Mouse (Mus musculus): ENCODE measurements around the gene Cdc42bpa. TPM values are rescaled to one million over a fixed set of nuclear protein-coding genes. Genes with fewer than 3 reads are reported as not detected.

Gene Cdc42bpa
- polyA plus RNA-seq, 1 experiment from 2014 or later, result 14.9 TPM

DNA sequence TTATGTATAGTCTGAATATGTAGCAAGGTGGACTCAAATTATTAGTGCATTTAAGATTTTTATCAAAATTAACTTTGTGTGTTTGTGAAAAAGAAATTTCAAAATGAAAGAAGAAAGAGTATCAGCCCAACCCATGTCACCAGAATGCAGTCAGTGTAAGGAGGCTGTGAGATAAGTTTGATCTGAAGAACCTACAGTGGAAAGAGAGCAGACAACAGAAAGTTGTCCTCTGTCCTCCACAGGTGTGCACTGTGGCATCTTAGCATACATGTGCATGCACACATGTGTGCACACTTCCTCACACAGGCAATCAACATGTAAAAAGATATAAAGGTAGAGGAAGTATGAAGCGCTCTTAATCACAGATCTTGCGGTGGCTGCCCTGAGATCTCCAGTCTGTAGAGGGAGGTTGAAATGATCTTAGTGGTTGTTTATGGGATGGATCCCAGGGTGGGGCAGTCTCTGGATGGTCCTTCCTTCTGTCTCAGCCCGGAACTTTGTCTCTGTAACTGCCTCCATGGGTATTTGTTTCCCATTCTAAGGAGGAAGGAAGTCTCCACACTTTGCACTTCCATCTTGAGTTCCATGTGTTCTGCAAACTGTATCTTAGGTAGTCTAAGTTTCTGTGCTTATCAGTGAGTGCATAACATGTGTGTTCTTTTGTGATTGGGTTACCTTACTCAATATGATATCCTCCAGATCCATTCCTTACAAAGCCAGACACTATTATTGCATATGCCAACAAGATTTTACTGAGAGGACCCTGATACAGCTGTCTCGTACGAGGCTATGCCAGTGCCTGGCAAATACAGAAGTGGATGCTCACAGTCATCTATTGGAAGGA, 71.7 kb downstream of the Cdc42bpa start:
- H3K9ac ChIP-seq, result no peak overlapping the region
- no peak for TF ChIP-seq CTCF (IDR thresholded peaks at IDR 0.05; ENCODE audit: low read depth)
- no peak overlapping the region for H3K27ac ChIP-seq (ENCODE audit: low read depth)
- ATAC-seq (ENCODE audit: insufficient read depth) (no peak), DNase-seq (no peak)
- H3K36me3 ChIP-seq (ENCODE audit: insufficient read depth), result no peaks in the 10 kb centered on the region
- no peaks in the 10 kb centered on the region for H3K4me1 ChIP-seq (ENCODE audit: insufficient read depth)
- H3K4me3 ChIP-seq (ENCODE audit: low read depth, low read length), result no peak overlapping the region
- WGBS, result 89% methylated on average over 5 of the region's 5 CpGs
- H3K4me2 ChIP-seq, result no peak overlapping the region
- no peaks in the 10 kb centered on the region for H3K27me3 ChIP-seq (ENCODE audit: insufficient read depth, low read length)
- H3K9me3 ChIP-seq (ENCODE audit: low read depth, low read length), result no peaks in the 10 kb centered on the region

DNA sequence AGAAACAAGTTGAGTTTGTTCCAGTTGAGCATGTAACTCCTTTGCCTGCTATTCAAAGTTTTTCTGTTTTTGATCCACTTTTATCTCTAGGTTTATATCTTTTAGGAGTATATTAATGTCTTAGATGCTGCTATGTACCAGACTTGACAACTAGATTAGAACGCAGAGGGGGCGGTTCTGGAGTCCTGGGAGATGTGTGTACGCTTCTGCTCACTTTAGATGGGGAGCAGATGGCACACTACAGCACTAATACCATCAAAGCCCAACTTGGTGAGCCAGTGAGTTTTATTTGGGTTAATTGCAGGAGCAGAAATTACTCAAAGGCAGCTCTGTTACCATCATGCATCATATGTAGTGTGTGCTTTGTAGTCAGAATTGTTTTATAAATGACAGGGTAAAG, 77.2 kb downstream of the Cdc42bpa start:
- WGBS, result 77% methylated on average over 3 of the region's 3 CpGs
- no peak overlapping the region for H3K4me2 ChIP-seq

DNA sequence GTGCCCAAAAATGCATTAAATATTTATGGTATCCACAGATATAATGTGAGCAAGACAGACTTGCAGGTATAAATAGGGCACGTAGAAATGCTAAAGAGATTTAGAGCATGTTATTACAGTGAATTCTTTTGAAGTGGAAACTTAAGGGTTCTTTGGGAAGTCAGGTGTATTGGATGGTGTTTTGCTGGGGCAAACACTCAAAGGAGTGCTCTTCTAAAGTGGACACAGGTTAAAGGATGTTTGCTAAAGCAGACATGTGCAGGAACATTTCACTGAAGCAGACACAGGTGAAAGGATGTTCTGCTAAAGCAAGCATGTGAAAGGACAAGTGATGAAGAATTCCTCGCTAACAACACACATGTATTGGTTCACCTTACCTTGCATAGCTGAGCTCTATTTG, 83.9 kb downstream of the Cdc42bpa start:
- no peak for TF ChIP-seq CTCF (IDR thresholded peaks at IDR 0.05; ENCODE audit: low read depth)
- H3K9me3 ChIP-seq (ENCODE audit: low read depth, low read length), result no peaks in the 10 kb centered on the region
- H3K4me2 ChIP-seq, result no peak overlapping the region
- H3K4me3 ChIP-seq (ENCODE audit: low read depth, low read length), result no peak overlapping the region
- no peaks in the 10 kb centered on the region for H3K36me3 ChIP-seq (ENCODE audit: insufficient read depth)
- no peak for ATAC-seq (ENCODE audit: insufficient read depth)
- no peak overlapping the region for H3K27ac ChIP-seq (ENCODE audit: low read depth)
- H3K9ac ChIP-seq, result no peak overlapping the region
- 61% methylated on average over 2 of the region's 2 CpGs for WGBS
- H3K27me3 ChIP-seq (ENCODE audit: insufficient read depth, low read length), result no peaks in the 10 kb centered on the region
- no peaks in the 10 kb centered on the region for H3K4me1 ChIP-seq (ENCODE audit: insufficient read depth)
- DNase-seq, result peak; percentile 7

More for the DNA sequence above, 77.2 kb downstream of the Cdc42bpa start:
- Histone ChIP-seq H3K4me1 (ENCODE audit: insufficient read depth) (no peaks in the 10 kb centered on the region), H3K27me3 (ENCODE audit: insufficient read depth, low read length) (no peaks in the 10 kb centered on the region), H3K4me3 (ENCODE audit: low read depth, low read length) (no peak overlapping the region), H3K36me3 (ENCODE audit: insufficient read depth) (0 out of 2 replicates have a peak, but pooled peaks cover 3% of the 10 kb centered on the region), H3K27ac (ENCODE audit: low read depth) (no peak overlapping the region), H3K9ac (no peak overlapping the region), H3K9me3 (ENCODE audit: low read depth, low read length) (no peaks in the 10 kb centered on the region)
- no peak for TF ChIP-seq CTCF (IDR thresholded peaks at IDR 0.05; ENCODE audit: low read depth)
- no peak for ATAC-seq (ENCODE audit: insufficient read depth)
- DNase-seq, result no peak

DNA sequence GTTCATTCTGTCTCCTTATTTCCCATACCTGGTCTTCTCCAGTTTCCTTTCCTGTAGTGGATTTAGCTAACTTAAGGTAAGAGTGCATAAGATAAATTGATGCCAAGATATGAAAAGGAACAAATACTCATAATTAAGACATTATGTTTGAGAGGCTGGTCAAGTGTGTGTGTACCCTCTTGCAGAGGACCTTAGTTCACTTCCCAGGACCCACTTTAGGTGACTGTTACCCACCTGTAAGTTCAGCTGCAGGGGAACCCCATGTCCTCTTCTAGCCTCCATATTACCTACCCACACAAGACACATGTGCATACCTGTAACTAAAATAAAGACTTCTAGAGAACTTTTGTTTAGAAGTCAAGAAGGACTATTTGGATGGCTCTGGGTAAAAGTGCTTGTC, 84.9 kb downstream of the Cdc42bpa start:
- no peak for DNase-seq
- no peak for ATAC-seq (ENCODE audit: insufficient read depth)
- Histone ChIP-seq H3K4me1 (ENCODE audit: insufficient read depth) (no peaks in the 10 kb centered on the region), H3K36me3 (ENCODE audit: insufficient read depth) (no peaks in the 10 kb centered on the region), H3K4me2 (no peak overlapping the region), H3K9me3 (ENCODE audit: low read depth, low read length) (no peaks in the 10 kb centered on the region), H3K4me3 (ENCODE audit: low read depth, low read length) (no peak overlapping the region), H3K27ac (ENCODE audit: low read depth) (no peak overlapping the region), H3K9ac (no peak overlapping the region), H3K27me3 (ENCODE audit: insufficient read depth, low read length) (no peaks in the 10 kb centered on the region)
- no peak for TF ChIP-seq CTCF (IDR thresholded peaks at IDR 0.05; ENCODE audit: low read depth)

DNA sequence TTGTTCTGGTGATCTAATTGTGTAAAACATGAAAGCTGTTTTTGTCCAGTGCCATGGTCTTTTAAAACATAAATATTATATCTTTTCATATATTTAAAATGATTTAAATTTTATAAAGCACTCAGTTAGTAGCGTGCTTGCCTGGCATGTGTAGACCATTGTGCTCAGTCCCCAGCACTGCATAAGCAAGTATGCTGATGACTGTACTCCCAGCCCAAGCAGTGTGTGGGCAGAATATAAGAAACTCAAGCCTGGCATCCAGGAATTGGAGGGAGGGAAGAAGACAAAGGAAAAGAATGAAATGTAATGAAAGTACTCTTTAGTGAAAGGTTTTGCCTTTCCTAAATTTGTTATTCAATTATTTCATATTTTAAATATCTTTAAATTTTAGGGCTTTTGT, 128.9 kb downstream of the Cdc42bpa start:
- Histone ChIP-seq H3K36me3 (ENCODE audit: insufficient read depth) (peaks cover 3% of the 10 kb centered on the region; the same call in 1 of the 2 replicates), H3K4me1 (ENCODE audit: insufficient read depth) (no peaks in the 10 kb centered on the region), H3K4me3 (ENCODE audit: low read depth, low read length) (no peak overlapping the region), H3K27ac (ENCODE audit: low read depth) (no peak overlapping the region), H3K9ac (no peak overlapping the region), H3K9me3 (ENCODE audit: low read depth, low read length) (no peaks in the 10 kb centered on the region), H3K4me2 (no peak overlapping the region), H3K27me3 (ENCODE audit: insufficient read depth, low read length) (no peaks in the 10 kb centered on the region)
- WGBS, result 91% methylated on average over 1 of the region's 1 CpGs
- no peak for TF ChIP-seq CTCF (IDR thresholded peaks at IDR 0.05; ENCODE audit: low read depth)
- DNase-seq (no peak), ATAC-seq (ENCODE audit: insufficient read depth) (no peak)

DNA sequence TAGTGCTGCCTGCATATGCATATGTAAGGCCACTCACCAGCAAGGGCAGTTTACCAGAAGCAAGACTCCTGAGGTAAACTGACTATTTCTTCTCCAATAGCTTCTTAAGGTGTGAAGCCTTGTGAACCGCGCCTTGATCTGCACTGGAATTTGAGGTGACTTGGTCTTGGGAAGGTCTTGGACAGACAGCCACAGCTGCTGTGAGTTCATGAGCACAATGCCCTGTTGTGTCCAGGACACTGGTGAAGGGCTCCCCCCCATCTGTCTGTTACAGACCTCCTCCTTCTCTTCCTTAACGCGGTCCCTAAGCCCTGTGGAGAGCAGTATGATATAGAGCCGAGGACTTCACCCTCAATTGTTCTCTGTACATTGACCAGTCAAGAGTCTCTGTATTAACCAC, 138.2 kb downstream of the Cdc42bpa start:
- DNase-seq, result no peak
- Histone ChIP-seq H3K36me3 (ENCODE audit: insufficient read depth) (peaks cover 24% of the 10 kb centered on the region), H3K4me3 (ENCODE audit: low read depth, low read length) (no peak overlapping the region), H3K27me3 (ENCODE audit: insufficient read depth, low read length) (no peaks in the 10 kb centered on the region), H3K9ac (no peak overlapping the region), H3K4me1 (ENCODE audit: insufficient read depth) (no peaks in the 10 kb centered on the region), H3K9me3 (ENCODE audit: low read depth, low read length) (no peaks in the 10 kb centered on the region), H3K27ac (ENCODE audit: low read depth) (no peak overlapping the region), H3K4me2 (no peak overlapping the region)
- no peak for ATAC-seq (ENCODE audit: insufficient read depth)
- TF ChIP-seq CTCF (IDR thresholded peaks at IDR 0.05; ENCODE audit: low read depth), result no peak
- 94% methylated on average over 5 of the region's 5 CpGs for WGBS

DNA sequence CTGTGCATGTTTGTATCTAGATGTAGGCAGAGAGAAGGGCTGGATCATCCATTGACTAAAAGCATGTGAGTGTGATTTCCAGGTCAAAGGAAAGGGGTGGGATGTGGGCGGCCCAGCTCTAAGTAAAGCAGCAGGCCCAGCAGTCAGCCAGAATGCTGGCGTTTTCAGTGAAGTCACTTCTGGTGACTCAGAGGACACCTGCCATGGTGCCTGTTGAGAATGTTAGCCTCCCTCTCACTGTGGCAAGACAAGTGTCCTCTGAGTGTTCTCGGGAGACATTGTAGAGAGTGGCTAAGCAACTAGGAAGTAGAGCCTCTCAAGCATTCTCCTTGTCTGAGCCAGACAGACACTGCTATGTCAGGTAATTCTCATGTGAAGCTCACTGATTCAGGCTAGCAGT, 144.3 kb downstream of the Cdc42bpa start:
- DNase-seq (no peak), ATAC-seq (ENCODE audit: insufficient read depth) (no peak)
- Histone ChIP-seq H3K9ac (no peak overlapping the region), H3K36me3 (ENCODE audit: insufficient read depth) (0 out of 2 replicates have a peak, but pooled peaks cover 4% of the 10 kb centered on the region), H3K4me3 (ENCODE audit: low read depth, low read length) (no peak overlapping the region), H3K4me2 (no peak overlapping the region), H3K27ac (ENCODE audit: low read depth) (no peak overlapping the region), H3K9me3 (ENCODE audit: low read depth, low read length) (no peaks in the 10 kb centered on the region), H3K27me3 (ENCODE audit: insufficient read depth, low read length) (no peaks in the 10 kb centered on the region), H3K4me1 (ENCODE audit: insufficient read depth) (no peaks in the 10 kb centered on the region)
- 56% methylated on average over 3 of the region's 3 CpGs for WGBS
- TF ChIP-seq CTCF (IDR thresholded peaks at IDR 0.05; ENCODE audit: low read depth), result no peak

Data from lung, embryonic 14.5 days (tissue).